Mouse (Mus musculus) heart, adult 2 months (tissue): ENCODE measurements around the gene Inafm2.

Experiments
- CTCF ChIP-seq: fragments of 200-600 bp; IDR thresholded peaks from 2 replicates; pipeline ENCODE4 v1.8.1; 2022; ENCODE audit warnings: antibody characterized with exemption, mild to moderate bottlenecking, moderate library complexity
- EP300 ChIP-seq: fragments of 200-500 bp; IDR thresholded peaks from 2 replicates; pipeline ENCODE4 v1.6.1; 2011; ENCODE audit warnings: low read depth, low read length, control low read depth; ENCODE audit not compliant: insufficient read depth
- POLR2A ChIP-seq: fragments of 200-500 bp; IDR thresholded peaks from 2 replicates; pipeline ENCODE4 v1.6.1; 2011; ENCODE audit warnings: mild to moderate bottlenecking, low read depth, low read length, control low read depth; ENCODE audit not compliant: insufficient read depth

DNA sequence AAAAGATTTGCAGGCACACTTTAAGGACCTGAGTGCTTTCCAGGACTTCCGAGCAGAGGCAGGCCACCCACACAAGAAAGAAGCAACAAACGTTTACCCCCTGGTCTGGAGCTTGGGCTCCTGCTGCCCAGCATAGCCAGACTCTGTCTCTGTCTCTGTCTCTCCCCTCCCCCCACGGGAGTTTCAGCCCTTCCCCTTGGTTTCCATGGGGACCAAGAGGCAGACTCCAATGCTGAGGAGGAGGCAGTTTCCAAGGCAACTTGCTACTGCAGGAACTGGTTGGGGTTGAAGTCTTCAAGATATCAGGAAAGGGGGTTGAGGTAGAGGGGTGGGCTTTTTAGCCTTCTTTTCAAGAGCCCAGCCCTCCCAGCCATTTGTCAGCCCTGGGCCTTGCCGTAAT, 31.3 kb upstream of the Inafm2 start:
- no peak for TF ChIP-seq POLR2A
- TF ChIP-seq EP300 = no peak
- no peak for TF ChIP-seq CTCF
